Mouse (Mus musculus) heart, adult 2 months (tissue): Measurements from ENCODE around the gene Mindy4. TPM values are rescaled to one million over a fixed set of nuclear protein-coding genes. Genes with fewer than 3 reads are reported as not detected.

Experiments used
- DNase-seq, 2 experiments: peaks; one replicate each; pipeline ENCODE4 v3.0.0; 2021
- H3K27ac ChIP-seq: fragments of 200-600 bp; 2 replicates; pipeline ENCODE4 v1.8.1; 2022
- H3K27me3 ChIP-seq: fragments of 200-500 bp; 2 replicates; pipeline ENCODE4 v1.6.1; 2012; ENCODE audit warnings: mild to moderate bottlenecking, low read length, inconsistent platforms, mixed read lengths; ENCODE audit not compliant: control insufficient read depth, insufficient read depth
- H3K36me3 ChIP-seq: fragments of 200-500 bp; 2 replicates; pipeline ENCODE4 v1.6.1; 2012; ENCODE audit warnings: low read length, inconsistent platforms; ENCODE audit not compliant: control insufficient read depth, insufficient read depth
- H3K4me1 ChIP-seq: fragments of 200-500 bp; 2 replicates; pipeline ENCODE4 v1.6.1; 2011; ENCODE audit warnings: low read length; ENCODE audit not compliant: control insufficient read depth, insufficient read depth
- H3K4me3 ChIP-seq: fragments of 200-600 bp; 2 replicates; pipeline ENCODE4 v1.8.1; 2022
- H3K79me2 ChIP-seq: fragments of 200-500 bp; replicated peaks from 2 replicates; pipeline ENCODE4 v1.6.1; 2012; ENCODE audit warnings: mild to moderate bottlenecking, inconsistent platforms, low read length, moderate library complexity, mixed read lengths; ENCODE audit not compliant: control insufficient read depth, insufficient read depth
- H3K9ac ChIP-seq: fragments of 200-500 bp; 2 replicates; pipeline ENCODE4 v1.6.1; 2012; ENCODE audit warnings: low read depth, mild to moderate bottlenecking, control low read depth, inconsistent platforms, low read length, mixed read lengths
- CTCF ChIP-seq: fragments of 200-600 bp; IDR thresholded peaks from 2 replicates; pipeline ENCODE4 v1.8.1; 2022; ENCODE audit warnings: antibody characterized with exemption, mild to moderate bottlenecking, moderate library complexity
- EP300 ChIP-seq: fragments of 200-500 bp; IDR thresholded peaks from 2 replicates; pipeline ENCODE4 v1.6.1; 2011; ENCODE audit warnings: low read depth, low read length, control low read depth; ENCODE audit not compliant: insufficient read depth
- POLR2A ChIP-seq: fragments of 200-500 bp; IDR thresholded peaks from 2 replicates; pipeline ENCODE4 v1.6.1; 2011; ENCODE audit warnings: mild to moderate bottlenecking, low read depth, low read length, control low read depth; ENCODE audit not compliant: insufficient read depth
- WGBS: fragments of 180-500 bp; shearing (Covaris S2); methylation state at CpG from one replicate; pipeline ENCODE4 v1.1.7; 2018; 5-methylcytosine and 5-hydroxymethylcytosine counted together
- intact Hi-C: fragments of 180-260 bp; cut with DNase I; formaldehyde crosslinking; loops from one replicate; pipeline ENCODE4 v1.15.1; 2025
- polyA plus RNA-seq: library from polyadenylated mRNA; depleted of rRNA; stranded (reverse); fragments of >200 nt; gene quantifications from 2 replicates; pipeline ENCODE4 v1.2.3, GENCODE M21; 2012
- total RNA-seq, 2 experiments: library from RNA; stranded (reverse); gene quantifications; 2 replicates each; pipeline ENCODE4 v1.2.3; 2021

Mindy4 gene
- total and polyA plus RNA-seq, 3 experiments = 4.3 to 5.2 (median 5.0) TPM

GRCm38 (mm10) chr6:55343446-55343845, 140.3 kb downstream of the Mindy4 start:
- intact Hi-C loops = no loop called here
- H3K79me2 ChIP-seq = no peaks in the 10 kb centered on the region
- no peaks in the 10 kb centered on the region for H3K36me3 ChIP-seq
- TF ChIP-seq POLR2A (no peak), CTCF (no peak), EP300 (no peak)
- 0 out of 2 replicates have a peak overlapping the region, but pooled peaks have one; percentile 23 for H3K9ac ChIP-seq
- H3K4me3 ChIP-seq = peak overlapping the region; percentile 15; the same call in 1 of the 2 replicates
- peaks cover 7% of the 10 kb centered on the region for H3K4me1 ChIP-seq
- 68% methylated on average over 10 of the region's 10 CpGs for WGBS
- H3K27me3 ChIP-seq = no peaks in the 10 kb centered on the region
- peak overlapping the region; percentile 47 for H3K27ac ChIP-seq
- DNase-seq = no peak

- Histone ChIP-seq H3K36me3 (no peaks in the 10 kb centered on the region), H3K27ac (peak overlapping the region; percentile 36), H3K4me3 (no peak overlapping the region), H3K27me3 (no peaks in the 10 kb centered on the region), H3K79me2 (no peaks in the 10 kb centered on the region), H3K9ac (no peak overlapping the region), H3K4me1 (peaks cover 7% of the 10 kb centered on the region)
- peak in 1 of 2 experiments; percentile 29 for DNase-seq
- intact Hi-C loops = no loop called here
- WGBS = 34% methylated on average over 9 of the region's 9 CpGs
- TF ChIP-seq POLR2A = no peak
- TF ChIP-seq CTCF = no peak
- TF ChIP-seq EP300 = no peak
These were observed 141.3 kb downstream of the Mindy4 start for GRCm38 (mm10) chr6:55344291-55345016.

DNA sequence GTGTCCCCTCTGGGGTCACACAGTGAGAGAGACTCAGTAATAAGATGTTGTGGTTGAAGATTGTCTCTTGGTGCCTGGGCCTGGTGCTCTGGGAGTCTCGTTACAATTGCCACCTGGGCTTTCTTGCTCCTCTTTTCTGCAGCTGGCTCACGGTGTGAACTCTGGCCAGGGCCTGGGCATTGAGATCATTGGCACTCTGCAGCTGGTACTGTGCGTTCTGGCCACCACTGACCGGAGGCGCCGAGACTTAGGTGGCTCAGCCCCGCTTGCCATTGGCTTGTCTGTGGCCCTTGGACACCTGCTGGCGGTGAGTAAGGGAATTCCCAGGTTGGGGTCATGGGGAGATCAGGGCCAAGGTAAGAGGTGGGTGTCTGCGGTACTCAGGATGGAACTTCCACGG, 142.1 kb downstream of the Mindy4 start:
- Histone ChIP-seq H3K36me3 (no peaks in the 10 kb centered on the region), H3K4me1 (peaks cover 7% of the 10 kb centered on the region), H3K27ac (peak overlapping the region; percentile 17), H3K9ac (no peak overlapping the region), H3K27me3 (no peaks in the 10 kb centered on the region), H3K4me3 (no peak overlapping the region), H3K79me2 (no peaks in the 10 kb centered on the region)
- 92% methylated on average over 10 of the region's 10 CpGs for WGBS
- peak in 1 of 2 experiments; percentile 2 for DNase-seq
- intact Hi-C loops = no loop called here
- TF ChIP-seq CTCF (no peak), POLR2A (no peak), EP300 (no peak)

- H3K9ac ChIP-seq = no peak overlapping the region
- DNase-seq = peak in 1 of 2 experiments; percentile 1
- intact Hi-C loops = no loop called here
- WGBS = 92% methylated on average over 7 of the region's 7 CpGs
- peaks cover 7% of the 10 kb centered on the region for H3K4me1 ChIP-seq
- no peaks in the 10 kb centered on the region for H3K27me3 ChIP-seq
- H3K27ac ChIP-seq = no peak overlapping the region
- H3K4me3 ChIP-seq = no peak overlapping the region
- TF ChIP-seq POLR2A (no peak), CTCF (no peak), EP300 (no peak)
- H3K36me3 ChIP-seq = no peaks in the 10 kb centered on the region
- H3K79me2 ChIP-seq = no peaks in the 10 kb centered on the region
These were observed 143.3 kb downstream of the Mindy4 start for GRCm38 (mm10) chr6:55346491-55346890.

- no peak for DNase-seq
- H3K4me3 ChIP-seq = no peak overlapping the region
- intact Hi-C loops = no loop called here
These were observed 144.8 kb downstream of the Mindy4 start for GRCm38 (mm10) chr6:55347711-55348571.

GRCm38 (mm10) chr6:55349231-55349630, 146.0 kb downstream of the Mindy4 start:
- no peak for TF ChIP-seq EP300
- no peak for TF ChIP-seq CTCF
- TF ChIP-seq POLR2A = no peak
- Histone ChIP-seq H3K27me3 (no peaks in the 10 kb centered on the region), H3K4me1 (peaks cover 3% of the 10 kb centered on the region; the same call in 1 of the 2 replicates), H3K79me2 (no peaks in the 10 kb centered on the region), H3K4me3 (no peak overlapping the region), H3K36me3 (no peaks in the 10 kb centered on the region), H3K9ac (no peak overlapping the region), H3K27ac (no peak overlapping the region)
- WGBS = 87% methylated on average over 4 of the region's 4 CpGs
- DNase-seq = no peak
- intact Hi-C loops = no loop called here

More at GRCm38 (mm10) chr6:55347711-55348571, 144.8 kb downstream of the Mindy4 start:
- Histone ChIP-seq H3K27ac (no peak overlapping the region), H3K79me2 (no peaks in the 10 kb centered on the region), H3K36me3 (no peaks in the 10 kb centered on the region), H3K9ac (no peak overlapping the region), H3K4me1 (peaks cover 3% of the 10 kb centered on the region; the same call in 1 of the 2 replicates), H3K27me3 (no peaks in the 10 kb centered on the region)
- 87% methylated on average over 5 of the region's 5 CpGs for WGBS
- TF ChIP-seq EP300 (no peak), CTCF (no peak), POLR2A (no peak)
